Mouse (Mus musculus) testis, adult 2 months (tissue): ENCODE measurements at regions not wholly inside any gene's neighbourhood (a gene's known extent, or its start where the extent isn't known, plus 50 kb on each side); places are given as distances from the start of the nearest gene placed in this dataset.
A peak's percentile ranks its signal among the peaks of the same experiment; 100 is the strongest.

Experiments used
- CTCF ChIP-seq: fragments of 200-500 bp; IDR thresholded peaks from 2 replicates; pipeline ENCODE4 v1.5.1; 2012; ENCODE audit warnings: low read depth, mild to moderate bottlenecking, inconsistent platforms, low read length, moderate library complexity; ENCODE audit not compliant: control insufficient read depth, insufficient read depth, insufficient replicate concordance
- POLR2A ChIP-seq: fragments of 200-500 bp; IDR thresholded peaks from 2 replicates; pipeline ENCODE4 v1.6.1; 2012; ENCODE audit warnings: low read depth, mild to moderate bottlenecking, inconsistent platforms, low read length, moderate library complexity; ENCODE audit not compliant: control insufficient read depth

GRCm38 (mm10) chr3:34772035-34772434 lies 121.8 kb downstream of the Sox2 start:
- TF ChIP-seq CTCF (0 out of 2 replicates have a peak, but pooled peaks have one; percentile 12), POLR2A (no peak)
